Mouse (Mus musculus) hindbrain, embryonic 11.5 days (tissue): ENCODE measurements at regions not wholly inside any gene's neighbourhood (a gene's known extent, or its start where the extent isn't known, plus 50 kb on each side); places are given as distances from the start of the nearest gene placed in this dataset.

Experiments
- ATAC-seq: fragments of 200-750 bp; cut with Nextera tagmentation; 2 replicates; pipeline ENCODE4 v1.8.0; 2017; ENCODE audit warnings: mild to moderate bottlenecking, moderate TSS enrichment, moderate library complexity; ENCODE audit not compliant: low FRiP score
- DNase-seq: peaks from one replicate; pipeline ENCODE4 v3.0.0-alpha.2; 2015; ENCODE audit warnings: low spot score
- H3K27ac ChIP-seq: fragments of 300-500 bp; sonication (generic); 2 replicates; pipeline ENCODE4 v1.5.1; 2014; ENCODE audit warnings: mild to moderate bottlenecking, low read depth, low read length
- H3K27me3 ChIP-seq: fragments of 300-500 bp; sonication (generic); 2 replicates; pipeline ENCODE4 v1.6.1; 2014; ENCODE audit warnings: mild to moderate bottlenecking, low read length, moderate library complexity, mixed read lengths; ENCODE audit not compliant: control insufficient read depth, insufficient read depth
- H3K36me3 ChIP-seq: fragments of 300-500 bp; sonication (generic); 2 replicates; pipeline ENCODE4 v1.6.1; 2014; ENCODE audit warnings: mild to moderate bottlenecking, low read length, moderate library complexity, mixed read lengths; ENCODE audit not compliant: control insufficient read depth, insufficient read depth
- H3K4me1 ChIP-seq: fragments of 300-500 bp; sonication (generic); replicated peaks from 2 replicates; pipeline ENCODE4 v1.6.1; 2014; ENCODE audit warnings: low read length, mixed read lengths; ENCODE audit not compliant: control insufficient read depth, insufficient read depth
- H3K4me2 ChIP-seq: fragments of 300-500 bp; sonication (generic); replicated peaks from 2 replicates; pipeline ENCODE4 v1.6.1; 2014; ENCODE audit warnings: mild to moderate bottlenecking, low read depth, low read length
- H3K4me3 ChIP-seq: fragments of 300-500 bp; sonication (generic); 2 replicates; pipeline ENCODE4 v1.5.1; 2014; ENCODE audit warnings: low read depth, low read length
- H3K9ac ChIP-seq: fragments of 300-500 bp; sonication (generic); 2 replicates; pipeline ENCODE4 v1.6.1; 2014; ENCODE audit warnings: low read depth, low read length
- H3K9me3 ChIP-seq: fragments of 300-500 bp; sonication (generic); 2 replicates; pipeline ENCODE4 v1.6.1; 2016; ENCODE audit warnings: low read length; ENCODE audit not compliant: control insufficient read depth
- WGBS: fragments of 180-500 bp; shearing (Covaris S2); extraction: QIAGEN DNeasy Blood & Tissue Kit; methylation state at CpG from one replicate; pipeline ENCODE4 v1.1.7; 2014; 5-methylcytosine and 5-hydroxymethylcytosine counted together

DNA sequence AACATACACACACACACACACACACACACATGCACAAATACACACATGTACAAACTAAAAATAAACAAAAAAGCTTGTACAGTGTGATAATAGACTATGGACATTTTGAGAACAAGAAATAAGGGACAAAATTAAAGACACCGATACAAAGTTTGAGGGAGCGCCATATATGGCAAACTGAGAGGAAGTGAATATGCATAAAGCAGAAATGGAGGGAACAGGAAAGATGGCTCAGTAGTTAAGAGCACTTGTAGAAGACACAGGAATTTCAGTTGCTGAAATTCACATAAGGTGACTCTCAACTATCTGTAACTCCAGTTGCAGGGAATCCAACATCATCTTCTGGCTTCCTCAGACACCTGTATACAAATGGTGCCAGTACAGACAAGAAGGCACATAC, 200.2 kb upstream of the Fn1 start:
- Histone ChIP-seq H3K36me3 (no peaks in the 10 kb centered on the region), H3K27me3 (no peaks in the 10 kb centered on the region), H3K9ac (no peak overlapping the region), H3K4me3 (no peak overlapping the region), H3K9me3 (no peaks in the 10 kb centered on the region), H3K4me1 (no peaks in the 10 kb centered on the region), H3K4me2 (no peak overlapping the region), H3K27ac (no peak overlapping the region)
- no peak for ATAC-seq
- DNase-seq, result no peak
- 94% methylated on average over 2 of the region's 2 CpGs for WGBS

DNA sequence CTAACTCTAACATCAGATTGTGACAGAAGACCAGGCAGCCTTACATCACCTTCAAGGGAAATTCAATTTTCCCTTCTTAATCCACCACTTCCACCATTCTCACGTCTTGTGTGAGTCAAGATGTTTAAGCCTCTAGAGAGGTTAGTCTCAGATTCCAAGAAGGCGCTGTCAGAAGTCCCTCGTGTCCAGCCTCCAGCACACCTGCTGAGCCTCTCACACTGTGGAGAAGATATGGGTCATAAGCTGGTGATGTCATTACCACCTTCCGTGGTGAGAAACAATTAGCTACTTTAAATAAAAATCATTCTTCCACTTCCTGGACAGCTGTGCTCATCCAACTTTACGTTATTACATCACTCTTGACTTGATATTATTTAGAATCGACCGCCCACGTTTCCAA, 198.3 kb upstream of the Fn1 start:
- Histone ChIP-seq H3K4me3 (no peak overlapping the region), H3K36me3 (no peaks in the 10 kb centered on the region), H3K27me3 (no peaks in the 10 kb centered on the region), H3K4me1 (no peaks in the 10 kb centered on the region), H3K9ac (no peak overlapping the region), H3K4me2 (no peak overlapping the region), H3K9me3 (no peaks in the 10 kb centered on the region), H3K27ac (no peak overlapping the region)
- 90% methylated on average over 8 of the region's 8 CpGs for WGBS
- ATAC-seq (no peak), DNase-seq (no peak)

DNA sequence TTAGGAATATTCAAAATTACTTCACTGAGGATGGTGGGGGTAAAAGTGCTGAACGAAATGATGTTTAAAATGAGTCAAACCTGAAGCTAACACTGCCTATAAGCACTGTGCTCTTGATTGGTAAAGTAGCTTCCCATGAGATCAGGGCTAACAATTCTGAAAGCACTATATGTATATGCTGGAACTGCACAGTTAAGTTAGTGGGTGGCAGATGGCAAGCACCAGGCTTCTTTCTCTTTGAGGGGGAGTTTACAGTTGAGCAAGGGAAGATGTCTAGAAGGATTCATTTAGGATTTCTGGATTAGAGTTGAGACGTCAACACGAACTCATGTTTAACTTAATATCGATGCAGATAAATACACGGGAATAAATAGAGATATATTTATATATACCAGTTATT, 195.7 kb upstream of the Fn1 start:
- H3K27ac ChIP-seq, result no peak overlapping the region

GRCm38 (mm10) chr1:71844938-71845685, 192.1 kb upstream of the Fn1 start:
- Histone ChIP-seq H3K4me1 (no peaks in the 10 kb centered on the region), H3K4me2 (no peak overlapping the region), H3K27ac (no peak overlapping the region), H3K9me3 (no peaks in the 10 kb centered on the region), H3K36me3 (no peaks in the 10 kb centered on the region), H3K27me3 (no peaks in the 10 kb centered on the region), H3K9ac (no peak overlapping the region), H3K4me3 (no peak overlapping the region)
- DNase-seq (no peak), ATAC-seq (no peak)
- 88% methylated on average over 16 of the region's 16 CpGs for WGBS

More for the DNA sequence above, 195.7 kb upstream of the Fn1 start:
- H3K4me1 ChIP-seq, result no peaks in the 10 kb centered on the region
- H3K4me3 ChIP-seq, result no peak overlapping the region
- WGBS, result 95% methylated on average over 5 of the region's 5 CpGs
- no peaks in the 10 kb centered on the region for H3K36me3 ChIP-seq
- no peaks in the 10 kb centered on the region for H3K27me3 ChIP-seq
- H3K9ac ChIP-seq, result no peak overlapping the region
- DNase-seq (no peak), ATAC-seq (no peak)
- H3K4me2 ChIP-seq, result no peak overlapping the region
- H3K9me3 ChIP-seq, result no peaks in the 10 kb centered on the region

GRCm38 (mm10) chr1:71837764-71838163, 184.8 kb upstream of the Fn1 start:
- H3K36me3 ChIP-seq, result no peaks in the 10 kb centered on the region
- WGBS, result 34% methylated on average over 12 of the region's 12 CpGs
- H3K4me3 ChIP-seq, result no peak overlapping the region
- no peak overlapping the region; the same call in 1 of the 2 replicates for H3K4me2 ChIP-seq
- H3K27me3 ChIP-seq, result no peaks in the 10 kb centered on the region
- no peak overlapping the region; the same call in 1 of the 2 replicates for H3K9ac ChIP-seq
- H3K9me3 ChIP-seq, result no peaks in the 10 kb centered on the region
- no peaks in the 10 kb centered on the region for H3K4me1 ChIP-seq
- ATAC-seq, result peak; percentile 57
- H3K27ac ChIP-seq, result no peak overlapping the region
- DNase-seq, result peak; percentile 51

DNA sequence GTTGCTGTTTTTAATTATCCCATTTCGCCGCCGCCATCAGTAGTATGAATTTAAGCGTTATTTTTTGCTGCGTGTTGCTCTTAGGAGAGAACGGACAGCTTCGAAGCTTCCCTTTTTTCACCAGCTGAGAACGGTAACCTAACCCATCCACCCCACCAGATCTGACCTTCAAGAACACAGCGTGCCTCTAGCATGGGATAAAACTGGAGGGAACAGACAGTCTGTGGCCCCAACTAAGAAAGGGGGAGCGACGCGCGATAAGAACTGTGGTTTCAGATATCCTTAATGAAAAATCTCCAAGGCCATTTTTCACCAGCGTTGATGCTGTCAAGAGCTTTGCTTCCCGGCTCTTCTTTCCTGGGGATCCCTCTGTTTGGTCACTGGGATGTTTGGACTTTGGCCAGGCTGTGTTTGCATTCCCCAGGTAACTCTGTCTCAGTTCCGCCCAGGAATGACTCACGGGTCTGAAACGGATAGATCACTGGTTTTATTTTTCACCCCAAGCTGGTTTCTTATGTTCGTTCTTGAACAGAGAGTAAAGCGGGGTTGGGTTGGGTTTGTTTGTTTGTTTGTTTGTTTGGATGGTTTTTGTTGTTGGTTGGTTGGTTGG, 184.1 kb upstream of the Fn1 start:
- H3K4me2 ChIP-seq, result no peak overlapping the region
- no peak overlapping the region for H3K9ac ChIP-seq
- H3K27ac ChIP-seq, result no peak overlapping the region
- no peaks in the 10 kb centered on the region for H3K27me3 ChIP-seq
- WGBS, result 78% methylated on average over 20 of the region's 20 CpGs
- DNase-seq (peak; percentile 8), ATAC-seq (no peak)
- H3K36me3 ChIP-seq, result no peaks in the 10 kb centered on the region
- no peaks in the 10 kb centered on the region for H3K4me1 ChIP-seq
- H3K9me3 ChIP-seq, result no peaks in the 10 kb centered on the region
- H3K4me3 ChIP-seq, result no peak overlapping the region

- no peaks in the 10 kb centered on the region for H3K9me3 ChIP-seq
- no peak overlapping the region for H3K4me3 ChIP-seq
- no peak overlapping the region for H3K9ac ChIP-seq
- DNase-seq (no peak), ATAC-seq (no peak)
- no peaks in the 10 kb centered on the region for H3K4me1 ChIP-seq
- no peak overlapping the region for H3K4me2 ChIP-seq
- no peaks in the 10 kb centered on the region for H3K36me3 ChIP-seq
- 90% methylated on average over 6 of the region's 6 CpGs for WGBS
- H3K27me3 ChIP-seq, result no peaks in the 10 kb centered on the region
- no peak overlapping the region for H3K27ac ChIP-seq
Measured at GRCm38 (mm10) chr1:71830379-71830778, 177.4 kb upstream of the Fn1 start.

DNA sequence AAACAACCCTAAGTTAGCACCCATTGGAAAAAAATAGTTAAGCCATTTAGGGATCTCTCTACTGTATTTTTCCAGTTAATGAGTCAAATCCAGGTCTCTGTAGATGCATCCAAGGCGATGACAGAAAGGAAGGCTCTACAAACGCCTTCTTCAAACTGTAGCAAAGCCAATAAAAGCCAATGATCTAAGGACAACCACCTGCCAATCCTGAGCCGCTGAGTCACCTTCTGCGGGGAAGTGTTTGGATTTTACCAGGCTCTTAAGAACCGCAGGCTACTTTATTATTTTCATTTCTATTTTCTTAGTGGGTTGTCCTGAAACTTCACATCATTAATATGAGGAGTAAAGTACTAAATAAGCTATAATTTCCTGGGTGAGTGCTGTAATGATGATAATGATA, 171.4 kb upstream of the Fn1 start:
- DNase-seq (no peak), ATAC-seq (no peak)
- H3K27ac ChIP-seq, result no peak overlapping the region
- no peak overlapping the region for H3K9ac ChIP-seq
- H3K36me3 ChIP-seq, result no peaks in the 10 kb centered on the region
- no peaks in the 10 kb centered on the region for H3K27me3 ChIP-seq
- no peaks in the 10 kb centered on the region for H3K9me3 ChIP-seq
- 90% methylated on average over 5 of the region's 5 CpGs for WGBS
- no peak overlapping the region for H3K4me3 ChIP-seq
- H3K4me1 ChIP-seq, result no peaks in the 10 kb centered on the region
- no peak overlapping the region for H3K4me2 ChIP-seq

DNA sequence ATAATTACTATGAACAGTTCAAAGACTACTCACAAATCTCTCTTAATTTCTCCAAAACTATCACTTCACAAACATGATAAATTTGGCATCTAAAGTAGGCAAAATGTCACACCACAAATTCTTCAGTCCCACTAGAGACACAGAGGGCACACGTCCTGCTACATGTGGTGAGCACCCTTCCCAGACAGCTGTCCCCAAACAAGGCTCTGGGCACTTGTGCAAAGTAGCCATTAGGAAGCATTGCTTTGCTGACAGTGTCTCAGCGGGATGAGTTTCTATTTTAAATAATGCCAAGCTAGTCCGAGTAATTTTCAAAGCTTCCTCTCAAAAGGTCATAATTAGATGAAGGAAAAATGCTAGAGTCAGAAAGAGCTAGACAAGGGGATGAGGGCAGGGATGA, 169.1 kb upstream of the Fn1 start:
- no peaks in the 10 kb centered on the region for H3K27me3 ChIP-seq
- no peaks in the 10 kb centered on the region for H3K9me3 ChIP-seq
- DNase-seq (no peak), ATAC-seq (no peak)
- H3K4me2 ChIP-seq, result no peak overlapping the region
- no peak overlapping the region for H3K4me3 ChIP-seq
- no peak overlapping the region for H3K27ac ChIP-seq
- no peaks in the 10 kb centered on the region for H3K36me3 ChIP-seq
- WGBS, result 81% methylated on average over 3 of the region's 3 CpGs
- H3K9ac ChIP-seq, result no peak overlapping the region
- no peaks in the 10 kb centered on the region for H3K4me1 ChIP-seq
